Mouse (Mus musculus) skeletal muscle tissue, adult 2 months (tissue): ENCODE measurements around the gene Cyp4f40.
"Not testable (repeated sequence)": the region's sequence is repeated elsewhere in the genome, so short reads cannot be mapped to it uniquely, and the experiment has no call there.

Experiments
- DNase-seq: peaks from one replicate; pipeline ENCODE4 v3.0.0-alpha.2; 2012; ENCODE audit warnings: low read depth, low spot score

Cyp4f40 gene

DNA sequence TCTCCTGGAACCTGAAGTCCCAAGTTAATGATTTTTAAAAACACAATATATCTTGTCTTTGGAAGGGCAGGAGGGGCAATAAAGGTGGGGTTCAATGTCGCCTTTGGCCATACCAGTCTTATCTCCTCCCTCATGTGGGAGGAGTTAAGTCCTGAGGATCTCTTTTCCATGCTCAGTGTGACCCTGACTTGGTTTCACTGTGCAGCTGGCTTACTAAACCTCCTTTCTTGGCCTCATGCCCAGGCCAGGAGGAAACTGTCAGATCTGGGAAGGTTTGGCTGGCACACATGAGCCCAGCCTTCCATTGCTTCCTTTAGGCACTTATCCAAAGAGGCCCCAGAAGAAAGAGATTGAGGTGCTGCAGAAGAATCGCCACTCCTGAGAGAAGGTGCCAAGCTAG is at the start of gene Cyp4f40:
Cyp4f40 (plus strand) TSS at position 189 of the 400 bp plus-strand sequence.
- no peak for DNase-seq

DNA sequence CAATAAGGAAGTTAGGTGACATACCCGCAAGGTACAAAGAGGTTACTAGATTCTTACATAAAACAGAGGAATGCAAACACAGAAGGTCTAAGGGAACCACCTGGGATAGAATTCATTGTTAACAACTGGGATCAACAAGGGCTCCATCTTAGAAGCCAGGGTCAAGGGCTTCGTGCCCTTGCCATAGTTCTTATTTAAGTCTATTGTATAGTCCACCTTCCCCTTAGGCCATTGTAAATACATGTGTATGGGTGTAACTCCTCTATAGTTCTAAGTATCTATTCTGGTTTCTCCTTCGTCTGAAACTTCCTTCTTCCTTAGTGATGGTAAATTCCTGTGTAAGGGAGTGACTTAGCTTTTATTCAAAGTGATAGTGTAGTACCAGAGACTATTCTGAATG is 48.5 kb upstream of the Cyp4f40 start:
- DNase-seq = not testable (repeated sequence)

DNA sequence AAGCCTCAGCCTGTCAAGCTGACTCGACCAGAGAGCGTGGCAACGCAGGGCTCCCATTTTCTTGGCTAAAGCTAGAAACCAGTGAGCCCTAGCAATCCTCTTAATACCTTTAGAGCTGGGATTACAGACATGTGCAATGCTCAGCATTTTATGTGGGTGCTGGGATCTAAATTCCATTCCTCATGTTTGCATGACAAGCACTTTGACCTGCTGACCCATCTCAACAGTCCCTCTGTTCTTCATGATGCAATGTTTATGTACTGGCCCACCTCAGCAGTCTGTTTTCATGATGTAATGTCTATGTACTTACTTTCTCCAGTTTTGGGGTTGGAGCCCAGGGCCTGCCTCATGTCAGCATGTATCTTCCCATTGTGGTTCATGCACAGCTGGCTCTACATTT is 47.8 kb upstream of the Cyp4f40 start:
- no peak for DNase-seq

DNA sequence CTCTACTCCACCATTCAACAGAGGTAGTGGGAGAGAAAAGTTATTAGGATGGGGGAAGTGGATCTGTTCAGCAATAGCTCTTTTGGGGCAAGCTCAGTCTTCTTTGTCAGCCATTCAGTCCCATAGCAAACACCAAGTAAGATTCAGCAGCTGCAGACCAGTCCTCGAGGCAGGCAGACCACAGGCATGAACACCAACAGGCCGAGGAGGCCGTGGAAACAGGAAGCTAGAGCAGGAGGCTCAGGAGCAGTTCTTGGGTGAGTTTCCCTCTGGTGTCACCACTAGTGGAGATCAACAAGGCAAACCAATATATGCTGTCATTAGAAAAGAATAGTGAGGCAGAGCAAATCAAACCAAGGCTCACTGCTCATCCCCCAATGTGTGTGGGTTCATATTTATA is 46.3 kb upstream of the Cyp4f40 start:
- DNase-seq = no peak

DNA sequence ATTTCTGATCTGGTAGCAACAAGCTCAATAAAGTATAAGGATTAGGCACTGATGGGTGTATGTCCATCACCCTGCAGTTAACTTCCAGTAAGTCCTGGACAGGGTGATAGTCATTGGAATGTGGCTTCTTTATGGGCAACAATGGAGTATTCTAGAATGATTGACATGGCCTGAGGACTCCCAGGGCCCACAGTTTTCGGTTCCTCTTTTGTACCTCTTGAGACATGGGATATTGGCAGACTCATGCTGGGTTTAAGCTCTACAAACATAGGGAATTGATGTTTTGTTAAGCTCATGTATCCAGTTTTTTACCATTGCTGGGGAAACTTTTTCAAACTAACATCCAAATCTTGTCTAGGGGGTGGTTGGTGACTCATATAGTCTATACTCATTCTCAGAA is 41.4 kb upstream of the Cyp4f40 start:
- DNase-seq = no peak

DNA sequence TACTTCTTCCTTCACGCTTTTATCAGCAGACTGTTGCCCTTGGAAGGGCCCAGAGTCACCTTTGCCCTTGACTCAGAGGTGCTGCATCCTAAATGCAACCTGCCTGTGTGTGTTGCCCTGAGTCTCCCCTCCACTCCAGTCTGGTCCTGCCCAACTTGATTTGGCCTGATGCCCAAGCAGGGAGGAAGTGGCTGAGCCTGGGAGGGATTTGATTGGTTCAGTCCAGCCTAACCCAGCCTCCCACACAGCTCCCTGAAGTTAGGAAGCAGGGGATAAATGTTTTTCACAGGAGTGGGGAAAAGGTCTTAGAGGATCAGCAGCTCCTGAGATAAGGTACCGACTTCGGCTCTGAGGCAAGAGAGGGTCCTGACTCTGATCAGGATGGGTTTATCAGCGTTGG is 37.7 kb upstream of the Cyp4f40 start, which contains the start of gene Cyp4f37:
Cyp4f37 (plus strand) TSS at position 292 of the 400 bp plus-strand sequence.
- not testable (repeated sequence) for DNase-seq

DNA sequence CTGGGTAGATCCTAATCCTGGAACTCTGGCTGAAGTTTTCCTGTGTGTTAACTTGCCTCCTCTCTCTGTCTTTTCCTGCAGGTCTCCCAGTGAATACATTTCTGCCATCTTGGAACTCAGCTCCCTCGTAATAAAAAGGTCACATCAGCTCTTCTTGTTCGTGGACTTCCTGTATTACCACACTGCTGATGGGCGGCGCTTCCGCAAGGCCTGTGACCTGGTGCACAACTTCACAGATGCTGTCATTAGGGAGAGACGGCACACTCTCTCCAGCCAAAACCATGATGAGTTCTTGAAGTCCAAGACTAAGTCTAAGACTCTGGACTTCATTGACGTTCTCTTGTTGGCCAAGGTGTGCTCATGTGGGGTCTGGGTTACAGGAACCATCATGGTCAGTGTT is 29.0 kb upstream of the Cyp4f40 start:
- not testable (repeated sequence) for DNase-seq

DNA sequence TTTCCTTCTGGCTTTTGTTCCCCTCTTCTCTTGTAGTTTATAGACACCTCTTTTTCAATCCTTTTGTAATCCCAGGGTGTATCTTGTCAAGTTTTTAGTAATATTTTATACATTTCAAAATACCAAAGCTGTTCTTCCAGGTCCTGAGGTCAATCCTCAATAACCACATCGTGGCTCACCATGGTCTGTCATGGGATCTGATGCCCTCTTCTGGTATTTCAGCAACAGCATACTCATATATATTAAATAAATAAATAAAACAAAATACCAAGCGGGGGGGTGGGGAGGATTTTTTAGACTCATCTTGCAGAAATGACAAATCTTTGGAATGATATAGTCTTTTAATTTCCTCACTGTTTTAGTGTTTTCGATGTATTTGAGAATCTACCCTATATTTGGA is 26.8 kb upstream of the Cyp4f40 start:
- no peak for DNase-seq

DNA sequence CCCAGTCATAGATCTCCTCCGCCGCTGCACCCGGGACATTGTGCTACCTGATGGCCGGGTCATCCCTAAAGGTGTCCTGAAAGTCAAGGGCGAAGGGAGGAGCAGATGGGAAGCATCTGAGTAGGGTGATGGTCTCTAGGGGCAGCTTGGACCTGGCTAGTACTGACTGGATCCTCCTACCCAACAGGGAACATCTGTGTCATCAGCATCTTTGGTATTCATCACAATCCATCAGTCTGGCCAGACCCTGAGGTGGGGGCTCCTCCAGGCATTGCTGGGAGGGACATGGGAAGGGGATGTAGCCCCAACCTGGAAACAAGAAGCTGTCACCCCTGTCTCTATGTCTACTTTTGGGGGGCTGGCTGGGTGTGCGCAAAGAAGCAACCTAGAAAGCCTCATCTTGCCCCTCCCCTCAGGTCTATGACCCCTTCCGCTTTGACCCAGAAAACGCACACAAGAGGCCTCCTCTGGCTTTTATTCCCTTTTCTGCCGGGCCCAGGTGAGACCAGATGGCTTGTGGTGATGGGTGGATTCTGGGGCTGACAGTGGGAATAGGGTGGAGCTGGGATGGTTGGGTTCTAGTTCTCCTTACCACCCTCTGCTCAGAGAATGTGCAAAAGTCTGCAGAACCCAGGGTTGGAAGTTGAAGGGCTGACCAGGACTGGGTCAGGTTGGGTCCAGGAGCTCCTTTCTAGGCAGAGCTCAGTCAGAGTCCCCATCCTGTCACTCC is 24.3 kb upstream of the Cyp4f40 start:
- not testable (repeated sequence) for DNase-seq

DNA sequence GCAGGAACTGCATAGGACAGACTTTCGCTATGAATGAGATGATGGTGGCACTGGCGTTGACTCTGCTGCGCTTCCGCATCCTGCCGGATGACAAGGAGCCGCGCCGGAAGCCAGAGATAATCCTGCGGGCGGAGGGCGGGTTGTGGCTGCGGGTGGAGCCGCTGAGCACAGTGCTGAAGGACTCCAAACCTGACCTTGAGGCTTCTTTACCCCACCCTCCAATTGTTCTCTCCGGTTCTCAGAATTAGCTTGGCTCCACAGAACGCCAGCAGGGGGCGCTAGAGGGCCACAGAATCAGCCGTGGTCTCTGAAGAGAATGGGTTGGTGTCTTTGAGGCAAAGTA is 23.8 kb upstream of the Cyp4f40 start:
- DNase-seq = peak; percentile 21

DNA sequence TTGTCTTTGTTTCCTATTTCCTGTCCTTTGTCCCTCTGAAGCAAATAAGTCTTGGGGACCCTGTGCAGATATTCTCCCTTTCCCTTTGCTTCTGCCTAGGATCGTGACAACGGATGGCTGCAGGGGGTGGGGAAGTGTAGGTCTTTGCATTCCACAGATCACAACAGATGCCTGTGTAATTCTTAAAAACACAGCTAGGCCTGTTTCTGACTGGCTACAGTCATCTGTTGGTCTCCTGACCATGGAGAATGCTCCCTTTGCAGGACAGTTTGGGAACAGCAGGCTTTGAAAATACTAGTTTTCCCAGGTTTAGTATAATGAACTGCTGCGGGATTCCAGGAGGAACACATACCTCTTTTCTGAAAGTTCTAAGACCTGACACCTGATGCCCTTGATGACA is 22.4 kb upstream of the Cyp4f40 start:
- DNase-seq = no peak

DNA sequence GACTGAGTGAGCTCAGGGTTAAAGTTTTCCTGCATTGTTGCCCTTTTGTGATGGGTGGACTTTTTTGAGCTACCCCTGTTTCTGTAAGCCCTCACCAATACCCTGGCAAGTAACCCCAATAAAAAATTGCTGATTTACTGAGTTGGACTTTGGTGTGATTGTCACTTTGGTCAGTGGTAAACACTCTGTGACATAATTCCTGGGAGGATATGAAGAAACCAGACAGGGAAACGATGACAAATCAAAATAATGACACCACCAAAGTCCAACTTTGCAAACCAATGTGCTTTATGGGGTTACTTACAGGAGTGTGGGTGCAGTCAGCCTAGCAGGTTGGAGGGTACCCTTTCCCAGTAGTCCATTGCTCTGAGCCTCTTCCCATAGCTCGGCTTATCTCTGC is 21.5 kb upstream of the Cyp4f40 start:
- DNase-seq = no peak

DNA sequence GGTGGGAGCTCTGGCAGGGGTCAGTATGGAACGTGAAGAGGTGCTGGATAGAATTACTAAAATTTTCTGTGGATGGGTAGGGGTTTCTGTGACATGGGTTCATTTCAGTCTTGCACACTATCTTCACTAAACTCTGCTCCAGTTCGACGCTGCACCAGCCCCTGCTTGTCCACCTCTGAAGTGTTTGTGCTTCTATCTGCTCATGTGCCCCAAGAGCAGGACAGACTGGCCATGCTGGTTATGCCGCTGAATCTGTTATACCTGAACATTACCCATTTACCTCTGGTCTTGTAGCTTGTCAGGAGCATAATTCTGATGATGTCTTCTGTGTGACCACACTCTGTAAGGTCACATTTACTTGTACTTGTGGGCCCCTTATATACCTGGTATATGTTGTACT is 12.1 kb upstream of the Cyp4f40 start:
- no peak for DNase-seq

DNA sequence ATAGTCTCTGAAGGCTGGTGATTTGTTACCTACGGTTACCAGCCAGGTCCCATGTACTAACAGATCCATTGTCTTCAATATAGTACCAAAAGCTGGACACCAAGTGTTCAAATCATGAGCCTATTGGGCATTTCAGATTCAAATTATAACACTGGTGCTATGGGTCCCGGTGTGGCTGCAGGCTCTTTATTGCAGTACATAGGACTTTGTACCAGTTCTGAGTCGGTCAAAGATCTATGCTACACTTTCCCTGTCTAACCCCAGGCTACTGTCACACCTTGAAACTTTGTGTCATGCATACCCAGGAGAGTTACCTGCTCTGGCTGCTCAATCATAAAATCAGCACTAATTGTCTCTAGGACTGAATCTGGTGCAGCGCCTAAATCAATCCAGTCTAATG is 4.8 kb upstream of the Cyp4f40 start:
- DNase-seq = no peak

DNA sequence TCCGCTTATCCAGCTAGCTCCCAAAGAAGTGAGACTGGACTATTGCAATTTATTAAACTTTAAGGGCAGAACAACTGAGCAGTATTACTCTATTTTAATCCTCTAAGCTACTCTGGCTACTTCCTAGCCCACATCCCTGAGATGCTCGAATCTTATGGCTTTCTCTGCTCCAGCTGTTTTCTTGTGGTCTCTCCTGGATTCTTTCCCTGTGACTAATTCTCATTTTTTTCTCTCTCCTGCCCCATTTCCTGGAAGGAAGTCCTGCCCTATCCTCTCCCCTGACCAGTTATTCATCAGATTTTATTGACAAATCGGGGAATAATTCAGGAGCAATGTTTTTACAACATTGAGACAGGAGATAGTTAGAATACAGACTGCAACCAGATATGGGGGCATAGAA is 1.7 kb upstream of the Cyp4f40 start:
- DNase-seq = no peak

DNA sequence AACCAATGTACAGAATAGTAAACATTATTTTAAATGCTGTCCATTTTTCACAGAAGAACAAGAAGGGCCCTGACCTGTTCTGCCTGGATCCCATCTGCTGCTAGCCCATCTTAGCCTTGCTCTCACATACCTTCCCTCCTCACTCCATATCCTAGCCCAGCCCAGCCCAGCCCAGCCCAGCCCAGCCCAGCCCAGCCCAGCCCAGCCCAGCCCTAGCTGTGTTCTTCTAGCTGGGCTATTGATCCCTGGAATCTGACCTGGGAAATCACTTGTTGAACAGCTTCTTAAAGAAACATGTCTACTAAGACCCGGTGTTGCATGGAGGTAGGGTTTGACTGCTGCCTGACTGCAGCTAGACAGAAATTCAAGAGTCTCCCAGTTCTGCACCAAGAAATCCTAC is 454 bp upstream of the Cyp4f40 start:
- DNase-seq = no peak

DNA sequence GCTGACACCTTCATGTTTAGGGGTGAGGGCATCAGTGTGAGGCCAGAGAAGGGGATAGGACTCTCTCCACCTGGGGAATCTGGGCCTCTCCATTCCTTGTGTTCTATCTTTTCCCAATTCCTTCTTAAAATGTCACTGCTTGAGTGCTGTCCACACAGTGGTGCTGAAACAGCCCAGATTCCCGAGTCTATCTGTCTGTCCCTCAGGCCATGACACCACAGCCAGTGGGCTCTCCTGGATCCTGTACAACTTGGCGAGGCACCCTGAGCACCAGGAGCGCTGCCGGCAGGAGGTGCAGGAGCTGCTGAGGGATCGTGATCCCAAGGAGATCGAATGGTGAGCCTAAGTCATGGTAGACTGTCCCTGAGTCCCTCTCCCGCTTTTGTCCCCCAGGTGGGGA is 15.3 kb downstream of the Cyp4f40 start:
- no peak for DNase-seq

DNA sequence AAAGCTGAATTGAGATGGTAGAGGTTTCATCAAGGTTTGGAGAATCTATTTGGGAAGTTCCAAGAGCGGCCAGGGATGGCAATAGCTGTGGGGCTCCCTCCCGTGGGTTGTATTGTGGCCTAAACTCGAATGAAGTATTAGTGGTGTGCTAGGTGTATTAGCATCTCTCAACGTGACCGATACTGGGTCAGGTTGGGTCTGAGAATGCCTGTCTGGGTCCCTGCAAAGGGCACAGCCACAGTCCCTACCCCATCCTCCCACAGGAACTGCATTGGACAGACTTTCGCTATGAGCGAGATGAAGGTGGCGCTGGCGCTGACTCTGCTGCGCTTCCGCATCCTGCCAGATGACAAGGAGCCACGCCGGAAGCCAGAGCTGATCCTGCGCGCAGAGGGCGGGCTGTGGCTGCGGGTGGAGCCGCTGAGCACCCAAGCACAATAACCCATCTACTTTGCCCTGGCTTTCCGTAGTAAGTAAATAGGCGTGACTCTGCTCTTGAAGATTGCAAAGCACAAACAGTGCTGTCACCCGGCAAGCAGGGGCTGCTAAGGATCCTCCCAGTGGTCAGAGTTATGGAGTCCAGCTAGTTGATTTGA is 17.4 kb downstream of the Cyp4f40 start:
- DNase-seq = no peak

DNA sequence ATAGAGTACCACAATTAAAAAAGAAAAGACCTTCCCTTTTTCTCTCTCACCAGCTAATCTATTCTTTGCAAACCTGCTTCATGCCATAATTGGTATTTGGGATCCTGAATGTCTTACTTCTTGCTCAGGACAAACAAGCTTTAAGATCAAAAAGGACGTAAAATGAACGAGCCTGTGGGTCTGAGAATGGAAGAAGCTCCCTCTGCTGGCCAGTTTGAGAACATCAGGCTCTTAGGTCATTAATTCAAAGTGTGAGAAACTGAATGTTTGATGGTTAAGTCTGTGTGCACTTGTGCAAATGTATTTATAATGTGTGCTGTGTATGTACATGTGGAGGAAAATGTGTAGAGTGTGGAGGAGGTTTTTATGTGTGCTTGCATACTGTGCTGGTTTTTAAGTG is 21.7 kb downstream of the Cyp4f40 start:
- DNase-seq = peak; percentile 3

DNA sequence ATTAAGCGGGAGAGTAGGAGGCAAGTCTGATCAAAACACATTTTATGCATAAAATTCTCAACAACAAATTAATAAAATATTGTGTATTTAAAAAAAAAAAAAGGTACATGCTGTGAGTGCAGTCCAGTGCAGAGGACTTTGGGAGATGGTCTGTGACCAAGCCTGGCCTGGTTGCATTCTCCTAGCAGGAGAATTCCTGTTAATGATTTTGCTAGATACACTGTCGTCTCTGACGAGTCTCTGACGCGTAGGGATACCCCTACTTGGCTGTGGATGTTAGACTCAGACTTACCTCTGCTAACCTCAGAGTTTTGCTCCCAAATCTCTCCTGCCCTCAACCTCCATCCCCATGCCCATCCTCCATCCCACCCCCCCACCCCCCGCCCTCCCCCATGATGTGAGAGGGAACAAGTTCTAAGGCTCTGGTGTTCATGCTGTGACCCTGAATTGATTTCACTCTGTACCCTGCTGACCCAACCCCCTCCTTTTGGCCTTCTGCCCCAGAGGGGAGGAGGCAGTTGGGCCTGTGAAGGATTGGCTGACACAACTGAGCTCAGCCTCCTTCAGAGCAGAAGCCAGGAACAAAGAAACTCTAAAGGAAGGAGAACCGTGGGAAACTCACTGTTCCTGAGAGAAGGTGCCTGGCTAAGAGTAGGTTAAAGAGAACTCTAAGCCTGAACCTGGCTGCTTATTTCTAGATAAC is 26.5 kb downstream of the Cyp4f40 start, which contains the start of gene Cyp4f15:
Cyp4f15 (plus strand) TSS at position 580 of the 703 bp plus-strand sequence.
- no peak for DNase-seq

DNA sequence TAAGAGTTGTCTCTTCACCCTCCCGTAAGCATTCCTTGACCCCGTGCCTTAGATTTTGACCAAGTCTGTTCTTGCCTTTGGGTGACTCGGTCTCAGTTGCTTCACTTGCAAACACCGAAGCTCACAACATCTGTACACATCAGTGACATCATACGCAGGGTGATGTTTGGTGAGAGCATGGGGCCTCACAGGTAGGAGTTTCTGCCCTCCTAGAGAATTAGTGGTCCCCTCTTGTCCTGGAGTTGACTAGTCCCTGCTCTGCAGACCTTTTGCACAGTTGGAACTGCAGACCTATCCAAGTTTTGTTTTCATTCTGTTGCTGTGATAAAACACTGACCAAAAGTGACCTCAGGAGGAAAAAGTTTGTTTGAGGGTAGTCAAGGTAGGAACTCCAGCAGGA is 28.0 kb downstream of the Cyp4f40 start:
- no peak for DNase-seq

DNA sequence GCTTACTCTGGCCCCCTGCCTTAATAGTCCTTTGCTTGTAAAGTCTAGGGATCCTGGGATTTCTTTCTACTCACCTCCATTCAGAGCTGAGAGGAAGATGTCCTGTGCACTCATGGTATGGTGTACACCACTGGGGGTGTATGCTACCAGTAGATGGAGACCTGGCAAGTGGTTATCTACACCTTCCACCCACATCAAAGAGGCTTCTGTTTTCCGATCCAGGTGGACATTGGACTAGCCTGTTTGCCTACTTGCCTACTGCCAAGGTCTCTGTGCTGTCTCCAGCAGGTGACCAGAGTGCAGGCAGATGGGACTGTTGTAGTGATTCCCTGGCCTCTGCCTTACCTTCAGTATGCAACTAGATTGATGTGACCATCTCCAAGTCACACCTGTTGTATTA is 32.3 kb downstream of the Cyp4f40 start:
- DNase-seq = no peak

DNA sequence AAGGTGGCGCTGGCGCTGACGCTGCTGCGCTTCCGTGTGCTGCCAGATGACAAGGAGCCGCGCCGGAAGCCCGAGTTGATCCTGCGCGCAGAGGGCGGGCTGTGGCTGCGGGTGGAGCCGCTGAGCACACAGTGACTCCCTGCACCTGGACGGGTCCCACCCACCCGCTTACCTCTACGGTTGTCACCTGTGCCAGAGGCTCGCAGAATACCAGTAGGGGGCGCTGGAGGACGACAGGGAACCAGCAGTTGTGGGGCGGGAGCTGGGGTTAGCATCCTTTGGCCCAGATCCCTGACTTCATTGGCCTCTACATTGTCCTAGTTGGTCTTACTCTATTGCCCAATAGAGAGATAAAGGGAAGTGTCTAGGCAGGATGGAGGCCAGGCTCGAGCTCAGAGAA is 44.1 kb downstream of the Cyp4f40 start:
- no peak for DNase-seq
